Mouse (Mus musculus): Measurements from ENCODE around the gene Osbpl3.
"Not testable (repeated sequence)": the region's sequence is repeated elsewhere in the genome, so short reads cannot be mapped to it uniquely, and the experiment has no call there.

The Osbpl3 gene

DNA sequence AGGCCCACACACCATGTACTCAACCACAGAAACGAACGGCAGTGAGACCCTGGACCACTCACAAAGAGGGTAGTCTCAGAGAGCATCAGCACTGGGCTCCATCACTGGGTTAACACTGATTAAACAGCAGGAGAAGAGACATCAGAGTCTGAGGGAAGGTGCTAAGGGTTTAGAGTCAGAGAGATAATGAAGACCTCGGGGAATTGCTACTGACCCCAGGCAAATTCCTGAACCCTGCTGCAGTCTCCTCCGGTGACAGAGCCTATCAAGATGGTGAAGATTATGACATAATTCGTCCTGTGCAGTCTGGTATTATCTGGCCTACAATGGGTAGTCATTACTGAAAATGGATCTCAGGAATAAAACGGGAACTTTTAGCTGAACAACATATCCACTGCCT, 2.4 kb downstream of the Osbpl3 start:
- no peak for DNase-seq (ENCODE audit: low read depth, low spot score)

DNA sequence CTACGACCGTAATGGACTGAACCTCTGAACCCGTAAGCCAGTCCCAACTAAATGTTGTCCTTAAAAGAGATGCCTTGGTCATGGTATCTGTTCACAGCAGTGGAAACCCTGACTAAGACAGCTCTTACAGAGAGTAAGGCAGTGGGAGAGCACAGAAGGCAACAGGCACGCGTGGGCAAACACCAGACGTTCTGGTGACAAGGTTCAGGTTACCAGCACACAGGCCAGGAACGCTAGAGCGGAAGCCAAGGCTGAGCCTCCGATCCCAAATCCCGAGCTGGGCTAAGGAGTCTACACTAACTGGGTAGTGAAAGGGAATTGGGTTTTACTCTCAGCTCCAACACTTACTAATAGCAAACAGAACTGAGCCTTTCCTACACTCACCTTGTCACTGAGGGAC, 3.8 kb downstream of the Osbpl3 start:
- DNase-seq (ENCODE audit: low read depth, low spot score), result no peak

DNA sequence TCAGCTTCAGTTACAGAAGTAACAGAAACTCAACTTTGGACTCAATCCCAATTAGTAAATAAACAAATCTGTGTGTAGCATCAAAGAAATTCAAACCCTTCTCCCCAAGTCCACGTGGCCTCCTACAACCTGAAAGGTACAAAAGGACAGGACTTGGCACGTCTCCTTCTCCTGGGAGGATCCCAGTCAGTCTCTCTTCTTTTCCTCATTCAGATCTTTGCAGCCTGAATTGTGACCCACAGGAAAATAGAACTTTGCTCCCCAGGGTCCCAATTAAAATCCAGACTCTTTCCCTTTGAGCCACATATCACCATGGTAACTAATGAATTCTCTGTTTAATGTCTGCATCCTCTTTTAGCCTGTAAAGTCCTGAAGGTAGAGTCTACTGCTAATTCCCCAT, 10.4 kb downstream of the Osbpl3 start:
- DNase-seq (ENCODE audit: low read depth, low spot score), result no peak

- DNase-seq (ENCODE audit: low read depth, low spot score), result no peak
These were observed 14.8 kb downstream of the Osbpl3 start for GRCm38 (mm10) chr6:50440966-50441862.

DNA sequence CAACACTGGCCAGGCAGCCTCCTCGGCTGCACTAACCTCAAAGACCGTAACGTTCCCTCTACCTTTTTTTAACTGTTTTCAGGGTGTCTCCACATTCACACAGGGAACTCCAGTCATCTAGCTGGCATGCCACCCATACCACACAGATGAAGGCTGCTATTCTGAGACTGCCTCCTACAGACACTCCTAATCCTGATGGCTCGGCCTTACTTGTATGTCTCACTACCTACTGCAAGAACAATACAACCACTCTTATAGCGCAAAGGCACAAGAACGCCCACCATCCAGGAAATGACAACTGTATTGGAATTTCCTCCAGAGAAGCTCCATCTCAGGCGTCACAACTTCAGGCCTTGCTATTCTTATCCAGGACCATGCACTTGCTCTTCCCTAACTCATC, 15.8 kb downstream of the Osbpl3 start:
- DNase-seq (ENCODE audit: low read depth, low spot score), result no peak

DNA sequence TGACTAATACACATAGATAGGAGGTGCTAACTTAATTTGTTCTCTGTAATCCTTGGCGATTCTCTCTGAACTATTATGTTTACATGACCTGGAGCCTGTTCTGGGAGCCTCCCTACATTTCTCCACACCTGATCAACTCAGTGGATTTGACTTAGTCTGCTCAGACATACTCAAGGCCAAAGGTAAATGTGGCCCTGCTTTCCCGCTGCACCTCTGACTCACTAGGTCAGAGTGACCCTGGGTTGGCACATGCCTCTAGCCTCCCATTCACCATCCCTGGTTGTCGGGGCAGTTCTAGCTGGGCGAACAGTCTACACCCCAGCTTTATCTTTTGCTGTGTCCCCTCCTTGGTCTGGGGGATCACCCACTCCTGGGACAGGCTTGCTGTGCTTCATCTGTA, 17.1 kb downstream of the Osbpl3 start:
- not testable (repeated sequence) for DNase-seq (ENCODE audit: low read depth, low spot score)

DNA sequence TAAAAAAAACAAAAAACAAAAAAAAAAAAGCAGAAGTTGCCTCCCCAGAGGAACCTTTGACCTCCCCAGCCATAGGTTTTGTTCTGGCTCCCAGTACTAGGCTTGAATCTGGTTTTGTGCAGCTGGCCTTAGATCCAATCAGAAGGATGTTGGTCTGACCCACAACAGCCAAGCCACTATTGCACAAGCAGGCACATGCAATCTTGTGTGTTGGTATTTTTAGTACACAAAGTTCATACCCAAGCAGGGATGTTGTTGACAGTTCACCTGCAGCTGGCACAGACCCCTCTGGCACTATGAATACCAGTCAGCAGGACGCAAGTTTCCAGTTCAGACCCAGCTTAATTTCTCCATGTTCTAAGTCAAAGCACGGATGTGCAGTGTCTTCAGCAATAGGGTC, 18.2 kb downstream of the Osbpl3 start:
- no peak for DNase-seq (ENCODE audit: low read depth, low spot score)

DNA sequence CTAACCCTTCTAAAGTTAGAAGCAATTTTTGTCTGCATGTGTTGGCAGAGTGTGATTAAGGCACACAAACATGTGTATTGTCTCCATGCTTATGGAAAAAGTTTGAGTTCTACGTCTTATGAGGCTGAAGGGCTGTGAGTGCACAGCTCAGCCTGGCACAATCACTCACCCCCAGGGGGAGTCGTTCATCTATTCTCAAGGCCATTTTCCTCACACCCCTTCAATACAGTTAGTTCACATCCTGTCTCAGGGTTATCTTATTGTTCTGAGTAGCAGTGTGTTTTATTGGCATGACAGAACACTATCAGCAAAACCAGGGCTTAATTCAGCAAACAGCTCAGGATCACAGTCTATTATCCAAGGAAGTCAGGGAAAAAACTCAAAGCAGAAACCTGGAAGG, 19.3 kb downstream of the Osbpl3 start:
- DNase-seq (ENCODE audit: low read depth, low spot score), result no peak

DNA sequence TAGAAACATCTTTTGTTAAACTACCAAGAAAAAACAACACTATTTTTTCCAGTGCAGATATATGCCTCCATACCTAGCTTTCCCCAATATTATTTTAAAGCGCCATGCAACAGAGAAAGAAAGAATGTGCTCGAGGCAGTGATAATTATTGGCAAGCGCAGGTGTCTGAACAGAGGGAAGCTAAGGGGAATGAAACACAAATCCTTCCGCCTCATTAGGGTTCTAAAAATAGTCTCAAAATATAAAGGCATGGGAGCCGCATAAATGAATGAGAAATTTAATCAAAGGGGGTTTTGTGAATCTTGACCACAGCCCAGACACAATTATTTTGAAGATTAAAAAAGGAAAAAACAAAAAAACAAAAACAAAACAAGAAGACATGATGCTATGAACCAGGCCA, 23.5 kb downstream of the Osbpl3 start:
- DNase-seq (ENCODE audit: low read depth, low spot score), result no peak

DNA sequence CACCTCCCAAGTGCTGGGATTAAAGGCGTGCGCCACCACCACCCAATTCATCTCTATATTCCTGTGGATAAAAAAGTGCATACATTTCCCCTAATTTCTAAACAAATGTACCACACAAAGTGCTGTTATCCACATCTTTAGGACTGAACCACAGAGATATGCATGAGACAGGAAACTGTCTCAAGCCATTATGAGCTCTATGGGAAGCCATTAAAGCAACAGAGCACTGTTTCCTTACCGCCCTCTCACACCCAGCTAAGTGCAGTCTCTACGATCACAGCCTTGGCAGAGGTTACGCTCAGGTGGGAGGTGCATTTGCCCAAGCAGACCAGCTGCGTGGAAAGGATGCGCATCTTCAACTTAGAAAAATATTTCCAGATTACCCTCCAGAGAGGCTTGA, 26.7 kb downstream of the Osbpl3 start:
- no peak for DNase-seq (ENCODE audit: low read depth, low spot score)

- no peak for DNase-seq (ENCODE audit: low read depth, low spot score)
These were observed 28.8 kb downstream of the Osbpl3 start for GRCm38 (mm10) chr6:50427051-50427732.

DNA sequence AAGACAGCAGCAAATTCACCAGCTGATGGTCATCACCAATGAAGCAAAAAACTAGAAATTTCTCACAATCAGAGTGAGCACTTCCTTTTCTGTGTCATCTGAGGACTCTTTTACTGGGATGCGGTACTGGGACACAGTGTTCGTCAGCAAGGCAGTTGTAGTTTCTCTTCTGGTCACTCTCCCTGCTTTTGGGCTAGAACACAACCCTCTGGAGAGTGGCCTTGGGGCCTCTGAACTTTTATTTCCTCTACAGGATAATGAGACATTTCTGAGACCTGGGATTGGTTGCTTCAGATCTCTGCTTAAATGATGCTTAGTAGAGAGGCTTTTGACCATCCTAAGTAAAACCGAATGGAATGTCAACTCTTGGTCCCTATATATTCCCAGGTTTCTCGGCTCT, 29.4 kb downstream of the Osbpl3 start:
- no peak for DNase-seq (ENCODE audit: low read depth, low spot score)

GRCm38 (mm10) chr6:50424271-50424670, 31.7 kb downstream of the Osbpl3 start:
- DNase-seq (ENCODE audit: low read depth, low spot score), result no peak

DNA sequence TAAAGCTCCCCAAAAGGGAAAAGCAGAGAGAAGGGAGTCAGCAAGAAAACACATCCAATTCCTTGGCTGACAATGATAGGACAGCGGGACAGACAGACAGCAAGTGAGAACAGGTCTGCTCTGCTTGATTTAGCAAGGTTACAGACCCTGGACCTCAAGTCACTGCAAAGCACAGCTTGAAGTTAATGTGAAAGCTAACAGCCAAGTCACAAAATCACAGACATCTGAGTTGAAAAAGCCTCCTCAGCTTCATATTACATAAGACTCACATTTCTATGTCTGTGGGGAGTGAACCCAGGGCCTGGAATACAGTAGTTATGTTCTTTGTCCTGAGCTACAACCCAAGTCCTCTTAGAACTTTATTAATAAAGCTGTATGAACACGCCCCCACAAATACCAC, 35.6 kb downstream of the Osbpl3 start:
- DNase-seq (ENCODE audit: low read depth, low spot score), result no peak

GRCm38 (mm10) chr6:50419518-50420290, 36.3 kb downstream of the Osbpl3 start:
- no peak for DNase-seq (ENCODE audit: low read depth, low spot score)

GRCm38 (mm10) chr6:50418951-50419350, 37.0 kb downstream of the Osbpl3 start:
- no peak for DNase-seq (ENCODE audit: low read depth, low spot score)

DNA sequence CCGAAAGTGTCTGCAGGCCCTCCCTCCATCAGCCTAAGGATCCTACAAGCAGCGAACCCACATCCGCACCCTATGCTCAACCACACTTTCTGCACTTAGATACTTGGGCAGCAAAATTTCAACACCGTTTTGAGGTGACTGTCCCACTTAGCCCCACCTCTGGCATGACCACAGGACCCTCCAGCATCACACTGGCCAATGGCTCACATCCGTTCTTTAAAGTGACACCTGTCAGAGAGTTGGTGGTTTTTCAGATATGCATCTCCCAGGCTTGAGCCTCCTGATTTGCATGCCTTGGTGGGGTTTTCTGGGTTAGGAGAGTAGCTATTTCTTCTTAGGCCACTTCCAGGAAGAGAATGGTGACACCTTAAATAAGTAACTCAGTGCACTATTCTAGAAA, 39.1 kb downstream of the Osbpl3 start:
- DNase-seq (ENCODE audit: low read depth, low spot score), result no peak

GRCm38 (mm10) chr6:50415431-50415830, 40.6 kb downstream of the Osbpl3 start:
- no peak for DNase-seq (ENCODE audit: low read depth, low spot score)

DNA sequence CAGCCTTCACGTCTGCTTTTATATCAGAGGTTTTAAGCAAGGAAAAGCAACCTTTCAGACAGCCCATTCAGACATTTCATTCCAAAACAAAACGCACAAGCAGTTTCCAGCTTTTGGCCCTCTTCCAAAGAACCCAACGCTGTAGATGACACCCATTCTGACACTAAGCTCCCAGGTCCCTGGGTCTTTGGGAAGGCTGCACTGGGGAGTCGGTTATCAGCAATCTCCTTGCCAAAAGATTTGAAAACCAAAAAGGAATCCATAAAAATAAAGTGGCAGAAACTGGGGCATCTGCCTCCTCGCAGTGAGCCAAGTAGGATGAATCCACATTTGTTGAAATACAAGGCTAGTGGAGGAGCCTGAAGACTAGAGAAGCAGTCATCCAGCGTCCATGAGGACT, 41.5 kb downstream of the Osbpl3 start:
- DNase-seq (ENCODE audit: low read depth, low spot score), result no peak

- no peak for DNase-seq (ENCODE audit: low read depth, low spot score)
These were observed 42.6 kb downstream of the Osbpl3 start for GRCm38 (mm10) chr6:50413381-50413780.

- DNase-seq (ENCODE audit: low read depth, low spot score), result no peak
These were observed 43.8 kb downstream of the Osbpl3 start for GRCm38 (mm10) chr6:50412174-50412573.

DNA sequence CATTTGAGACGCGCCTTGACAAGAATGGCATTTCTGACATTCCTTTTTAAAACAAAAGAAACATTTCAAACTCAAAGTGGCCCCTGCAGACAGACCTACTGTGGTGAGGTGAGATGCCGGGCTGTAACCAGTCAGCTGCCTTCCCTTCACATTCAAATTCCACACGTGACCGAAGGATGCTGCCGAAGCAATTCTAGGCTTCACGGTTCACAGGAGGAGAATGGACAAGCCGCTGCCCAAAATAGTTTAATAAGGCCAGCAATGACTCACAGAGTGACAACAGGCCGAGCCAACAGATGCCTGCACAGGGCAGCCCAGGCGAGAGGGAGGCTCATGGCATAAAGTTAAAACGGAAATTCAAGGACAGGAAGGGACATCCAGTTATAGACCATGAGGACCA, 51.3 kb downstream of the Osbpl3 start:
- DNase-seq (ENCODE audit: low read depth, low spot score), result no peak

Measured in embryo, embryonic 11.5 days (tissue).